Mouse (Mus musculus) gastrocnemius, postnatal 25 days (tissue): ENCODE data around the gene Parva. TPM values are rescaled to one million over a fixed set of nuclear protein-coding genes. Genes with fewer than 3 reads are reported as not detected.

ENCODE experiments used
- DNase-seq: peaks from one replicate; pipeline ENCODE4 v3.0.0; 2022
- total RNA-seq, 2 experiments: library from RNA; stranded (reverse); gene quantifications; 1 replicate in 1 of 2; 2 replicates in 1 of 2; pipeline ENCODE4 v1.2.3; 2021

The Parva gene
- total RNA-seq, 2 experiments from 2014 or later: 19.0 to 22.7 TPM

- DNase-seq: no peak
Observed at GRCm38 (mm10) chr7:112472024-112472707, 44.9 kb downstream of the Parva start.

DNA sequence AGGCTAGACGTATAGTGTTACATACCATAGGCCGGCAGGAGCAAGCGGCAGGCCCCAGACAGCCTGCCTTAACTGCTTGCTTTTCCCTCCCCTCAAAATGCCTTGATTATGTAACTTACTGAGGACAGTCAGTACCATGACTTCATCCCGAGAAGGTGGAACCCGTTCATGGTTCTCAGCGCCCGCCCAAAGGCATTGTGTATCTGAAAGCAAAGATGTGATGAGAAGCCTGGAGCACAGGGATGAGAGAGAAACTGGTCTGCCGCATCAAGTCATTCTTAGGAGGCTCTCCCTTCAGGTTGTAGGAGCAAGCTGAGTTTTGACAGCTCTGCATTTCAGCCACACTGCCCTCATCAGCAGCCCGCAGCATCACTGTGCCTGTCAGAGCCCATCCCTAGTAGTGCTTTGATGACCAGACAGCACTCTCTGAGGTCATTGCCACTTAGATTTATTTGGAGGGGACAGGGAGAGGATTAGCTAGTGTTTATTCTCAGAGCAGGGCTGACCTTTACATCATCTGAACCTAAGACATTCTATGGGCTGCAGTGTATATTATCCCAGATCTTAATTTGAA is 45.5 kb downstream of the Parva start:
- DNase-seq: no peak

DNA sequence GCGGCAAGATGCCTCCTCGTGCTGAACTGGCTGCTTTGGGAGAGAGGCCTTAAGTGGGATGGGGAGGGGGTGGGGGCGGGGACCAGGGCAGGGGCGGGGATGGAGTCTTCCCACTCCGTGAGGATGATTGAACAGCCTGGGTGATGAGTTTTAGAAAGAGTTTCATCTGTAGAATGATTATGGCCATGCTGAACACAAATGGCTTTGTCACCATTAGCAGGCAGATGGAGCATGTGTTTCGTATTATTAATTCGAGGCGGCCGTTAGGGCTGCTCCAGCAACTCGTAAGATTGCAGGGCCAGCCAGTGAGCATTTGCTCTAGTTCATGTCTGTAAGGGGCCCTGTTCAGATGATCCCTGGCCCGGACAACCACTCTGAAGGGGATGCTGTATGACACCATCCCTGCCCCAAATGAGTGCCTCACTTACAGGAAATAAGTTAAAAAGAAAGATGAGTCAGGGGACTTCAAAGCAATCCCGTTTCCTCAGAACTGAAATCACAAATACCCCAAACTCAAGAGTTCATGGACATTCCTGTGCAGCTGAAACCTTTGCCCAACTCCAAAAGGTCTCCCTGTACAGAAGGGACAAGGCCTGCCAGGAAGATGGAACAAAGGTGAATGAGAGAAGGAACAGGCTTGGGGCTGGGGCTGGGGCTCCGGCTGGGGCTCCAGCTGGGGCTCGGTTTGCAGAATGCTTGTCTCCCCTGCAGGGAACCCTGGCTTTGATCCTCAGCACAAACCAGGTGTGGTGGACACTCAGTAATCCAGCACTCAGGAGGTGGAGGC is 46.5 kb downstream of the Parva start:
- no peak for DNase-seq

GRCm38 (mm10) chr7:112479116-112479515 is 51.8 kb downstream of the Parva start:
- peak; percentile 82 for DNase-seq

GRCm38 (mm10) chr7:112481031-112481430 is 53.7 kb downstream of the Parva start:
- no peak for DNase-seq

- no peak for DNase-seq
Observed at GRCm38 (mm10) chr7:112482572-112482971, 55.3 kb downstream of the Parva start.

DNA sequence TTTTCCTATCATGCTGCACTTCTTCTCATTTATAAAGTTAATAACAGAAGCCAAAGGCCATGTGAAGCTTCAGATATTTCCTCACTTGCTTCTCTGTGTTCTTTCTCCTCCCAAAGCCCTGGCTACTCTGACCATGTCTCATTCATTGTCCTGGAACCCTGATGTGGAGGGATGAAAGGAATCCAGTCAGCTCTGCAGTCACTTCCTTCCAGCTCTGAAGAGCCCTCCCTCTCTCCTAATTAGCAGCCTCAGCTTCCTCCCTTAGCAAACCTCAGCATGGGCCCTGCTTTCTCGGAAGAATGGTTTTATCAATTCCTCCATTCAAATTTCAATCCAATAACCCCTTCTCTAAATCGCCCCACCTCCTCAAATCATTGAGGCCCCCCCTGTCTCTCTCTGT is 56.1 kb downstream of the Parva start:
- no peak for DNase-seq

DNA sequence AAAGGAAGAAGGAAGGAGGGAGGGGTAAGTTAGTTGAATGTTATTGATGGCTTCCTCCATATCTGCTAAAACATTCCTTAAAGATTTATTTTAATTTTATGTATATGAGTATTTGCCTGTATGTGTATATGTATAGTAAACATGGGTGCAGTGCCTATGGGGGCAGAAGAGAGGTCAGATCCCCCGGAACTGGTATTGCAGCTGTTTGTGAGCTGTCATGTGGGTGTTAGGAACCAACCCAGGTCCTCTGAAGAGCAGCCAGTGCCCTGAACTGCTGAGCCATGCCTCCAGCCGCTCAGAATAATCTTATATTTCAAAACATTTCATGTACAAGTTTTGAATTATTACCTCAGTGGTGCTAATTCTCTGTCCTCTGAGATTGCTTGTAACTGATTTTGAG is 63.5 kb downstream of the Parva start:
- no peak for DNase-seq

- DNase-seq: no peak
Observed at GRCm38 (mm10) chr7:112491737-112492136, 64.4 kb downstream of the Parva start.

GRCm38 (mm10) chr7:112495950-112496349 is 68.6 kb downstream of the Parva start:
- no peak for DNase-seq

DNA sequence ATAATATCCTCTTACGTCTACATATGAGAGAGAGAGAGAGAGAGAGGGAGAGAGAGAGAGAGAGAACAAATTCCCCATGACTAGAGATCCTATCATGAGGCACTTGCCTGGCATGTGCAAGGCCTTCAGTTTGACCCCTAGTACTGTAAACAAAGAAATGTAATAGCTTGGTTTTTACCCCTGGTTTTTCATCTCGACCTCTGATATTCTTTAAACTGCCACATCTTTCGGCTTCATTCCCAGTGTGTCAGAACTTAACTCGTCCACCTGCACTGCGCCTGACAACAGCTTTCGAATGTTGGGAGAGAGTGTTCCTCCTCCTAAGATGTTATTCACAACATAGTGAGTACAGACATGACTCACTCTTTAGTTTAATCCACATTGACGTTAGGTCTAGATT is 69.6 kb downstream of the Parva start:
- DNase-seq: no peak

DNA sequence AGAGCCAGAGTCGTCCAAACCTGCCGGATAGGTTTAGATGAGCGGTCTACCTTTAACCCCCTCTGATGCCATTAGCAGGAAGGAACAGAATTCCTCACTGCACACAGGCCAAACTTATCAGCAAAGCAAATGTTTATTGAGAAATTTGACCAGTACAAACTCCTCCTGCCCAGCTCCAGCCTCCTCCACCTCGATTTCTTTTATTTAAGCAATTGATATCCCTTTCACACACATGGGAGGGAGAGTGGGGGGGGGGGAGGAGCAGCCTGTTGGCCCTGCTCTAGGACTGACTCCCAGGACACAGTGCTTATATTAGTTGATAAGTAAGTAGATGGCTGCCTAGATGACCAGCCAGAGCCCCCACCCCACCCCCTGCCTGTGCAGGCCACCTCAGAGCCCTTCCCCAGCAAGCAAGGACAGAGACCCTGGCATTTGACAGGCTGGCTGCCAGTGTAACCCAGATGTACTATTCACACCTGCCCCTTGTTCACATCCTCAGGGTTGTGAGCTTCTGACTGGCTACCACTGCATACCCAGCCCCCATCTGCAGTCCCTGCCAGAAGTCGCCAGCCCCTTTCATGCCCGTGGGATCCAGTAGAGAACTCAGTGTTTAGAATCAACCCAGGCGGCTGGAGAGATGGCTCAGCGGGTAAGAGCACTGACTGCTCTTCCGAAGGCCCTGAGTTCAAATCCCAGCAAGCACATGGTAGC is 71.4 kb downstream of the Parva start:
- DNase-seq: no peak

- no peak for DNase-seq
Observed at GRCm38 (mm10) chr7:112499453-112500133, 72.3 kb downstream of the Parva start.

DNA sequence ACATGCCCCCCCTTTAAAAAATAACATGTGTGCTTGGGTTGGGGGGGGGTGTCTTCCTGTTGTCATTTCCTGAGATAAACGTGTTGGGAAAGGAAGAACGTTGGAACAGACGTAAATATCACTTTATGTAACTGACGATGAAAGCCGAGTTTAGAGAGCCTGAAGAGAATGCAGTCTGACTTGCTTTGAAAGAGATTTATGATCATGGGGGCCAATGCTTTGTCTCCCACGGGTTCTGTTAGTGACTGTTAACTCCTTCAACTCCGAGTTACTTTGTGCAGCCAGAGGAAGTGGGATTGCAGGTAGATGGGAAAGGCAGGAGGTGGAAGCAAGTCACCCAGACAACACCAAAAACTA is 72.8 kb downstream of the Parva start:
- no peak for DNase-seq

DNA sequence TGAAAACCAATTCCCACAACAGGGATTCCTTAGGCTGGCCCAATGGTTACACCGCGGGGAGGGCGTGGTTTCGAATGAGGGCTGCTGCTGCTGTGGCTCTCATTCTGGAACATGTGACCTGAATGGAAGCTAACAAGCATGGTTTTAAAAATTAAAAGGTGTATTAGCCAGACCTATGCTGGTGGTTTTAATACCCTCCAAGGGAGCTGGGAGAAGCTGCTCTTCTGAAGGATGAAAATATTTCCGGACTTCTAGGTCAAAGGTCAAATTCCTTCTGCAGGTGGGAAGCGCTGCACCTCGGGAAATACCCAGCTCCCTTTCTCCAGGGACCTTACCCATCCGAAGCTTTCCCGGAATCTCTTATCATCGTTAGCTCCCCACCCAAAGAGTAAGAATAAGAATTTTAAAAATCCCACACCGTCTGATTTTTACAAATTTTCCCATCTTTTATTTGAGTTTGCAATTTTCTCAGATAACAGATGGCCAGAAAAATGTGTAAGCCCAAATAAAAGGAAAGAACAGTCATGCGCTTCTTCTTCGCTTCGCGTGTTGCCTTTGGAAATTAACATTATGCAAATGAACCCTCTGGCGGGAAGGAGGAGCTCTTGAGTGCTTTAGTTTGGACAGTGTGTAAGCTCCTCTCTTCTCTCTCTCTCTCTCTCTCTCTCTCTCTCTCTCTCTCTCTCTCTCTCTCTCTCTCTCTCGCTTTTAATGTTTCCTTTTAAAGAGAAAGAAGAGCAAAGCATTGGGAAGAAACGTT is 74.9 kb downstream of the Parva start:
- DNase-seq: no peak

DNA sequence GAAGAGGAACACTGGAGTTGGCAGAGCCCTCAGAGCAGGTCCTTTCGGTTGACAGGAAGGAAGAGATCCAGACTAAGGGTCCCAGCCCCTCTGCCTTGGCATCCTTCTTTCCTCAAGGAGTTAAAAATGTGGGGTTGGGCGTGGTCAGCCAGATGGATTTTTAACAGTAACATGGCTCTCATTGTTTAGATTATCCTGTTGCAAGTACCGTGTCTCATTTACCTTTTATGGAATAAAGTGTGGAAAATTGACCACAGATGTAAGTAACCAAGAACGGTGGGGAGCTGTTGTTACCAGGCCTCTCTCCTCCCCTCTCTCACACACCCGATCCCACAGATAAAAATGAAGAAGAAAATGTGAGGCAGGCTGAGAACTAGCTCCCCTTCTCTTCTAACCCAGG is 75.5 kb downstream of the Parva start:
- DNase-seq: no peak

- DNase-seq: no peak
Observed at GRCm38 (mm10) chr7:112503448-112503847, 76.1 kb downstream of the Parva start.

DNA sequence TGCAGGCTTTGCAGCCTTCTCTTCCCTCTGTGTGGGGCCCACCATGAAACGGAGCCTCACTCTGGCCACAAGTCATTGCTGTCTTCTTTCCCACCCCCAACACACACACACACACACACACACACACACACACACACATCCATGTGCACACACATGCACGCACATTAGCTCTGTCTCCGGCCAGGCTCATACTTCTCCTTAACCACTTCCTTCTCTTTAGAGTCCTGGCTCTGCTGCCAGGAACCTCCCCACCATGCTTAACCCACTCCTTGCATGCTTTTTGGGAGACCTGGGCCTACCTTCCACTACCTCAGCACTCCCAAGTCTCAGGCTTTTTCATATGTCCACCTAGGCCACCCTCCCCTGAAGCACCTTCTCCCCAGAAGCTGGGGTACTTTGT is 76.6 kb downstream of the Parva start:
- DNase-seq: no peak

- DNase-seq: no peak
Observed at GRCm38 (mm10) chr7:112509107-112509506, 81.8 kb downstream of the Parva start.

- DNase-seq: no peak
Observed at GRCm38 (mm10) chr7:112510336-112511048, 83.2 kb downstream of the Parva start.

DNA sequence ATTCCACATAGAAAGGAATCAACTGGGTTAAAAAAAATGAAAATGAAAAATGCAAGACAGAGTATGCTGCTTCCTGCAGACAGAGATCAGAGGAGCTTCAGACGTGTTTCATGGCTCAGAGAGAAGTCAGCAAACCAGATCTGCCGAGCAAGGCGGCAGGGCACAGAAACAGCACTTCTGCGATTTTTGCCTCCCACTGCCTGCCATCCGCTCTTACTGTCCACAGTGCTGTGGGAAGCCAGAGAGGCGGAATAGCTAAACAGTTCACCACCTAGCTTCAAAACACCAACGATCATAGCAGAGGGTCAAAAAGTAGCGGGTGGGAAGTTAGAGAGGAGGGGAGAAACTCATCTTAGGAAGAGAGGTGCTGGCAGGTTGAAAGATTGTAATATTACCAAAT is 84.0 kb downstream of the Parva start:
- DNase-seq: no peak
